Mouse (Mus musculus) CH12.LX (cell line): ENCODE measurements at regions not wholly inside any gene's neighbourhood (a gene's known extent, or its start where the extent isn't known, plus 50 kb on each side); places are given as distances from the start of the nearest gene placed in this dataset.

ENCODE experiments used
- DNase-seq: peaks from one replicate; pipeline ENCODE4 v3.0.0-alpha.2; 2013; ENCODE audit errors: extremely low read depth
- H3K27ac ChIP-seq: 2 replicates; pipeline ENCODE4 v1.5.1; 2012; ENCODE audit warnings: low read depth, mild to moderate bottlenecking, control low read depth, moderate library complexity; ENCODE audit not compliant: insufficient read depth
- H3K27me3 ChIP-seq: replicated peaks from 2 replicates; pipeline ENCODE3; 2012; ENCODE audit warnings: inconsistent platforms
- H3K36me3 ChIP-seq, 2 experiments: replicated peaks in 1 of 2; 2 replicates each; pipeline versions ENCODE3 to v1.6.1; 2012; ENCODE audit warnings: inconsistent platforms in 1 of 2, low read length in 1 of 2, mild to moderate bottlenecking in 1 of 2, mixed read lengths in 1 of 2, moderate library complexity in 1 of 2; ENCODE audit not compliant: control insufficient read depth in 1 of 2, insufficient read depth in 1 of 2
- H3K4me1 ChIP-seq, 2 experiments: 2 replicates each; pipeline ENCODE4 v1.6.1; 2012; ENCODE audit warnings: inconsistent platforms in 1 of 2, moderate library complexity in 1 of 2; ENCODE audit not compliant: insufficient read depth in 2 of 2, control insufficient read depth in 1 of 2
- H3K4me2 ChIP-seq: 2 replicates; pipeline ENCODE4 v1.6.1; 2012; ENCODE audit warnings: low read depth, mild to moderate bottlenecking, control low read depth; ENCODE audit not compliant: poor library complexity, insufficient read depth, severe bottlenecking
- H3K4me3 ChIP-seq, 3 experiments: fragments of 150-350 bp in 1 of 3; sonication (generic) in 1 of 3; replicated peaks in 1 of 3; 2 replicates each; pipeline versions ENCODE3 to v1.5.1; 2011 to 2012; ENCODE audit warnings: low read depth in 2 of 3, low read length in 2 of 3, mild to moderate bottlenecking in 2 of 3, moderate library complexity in 2 of 3, control low read depth in 1 of 3, improper control_type of control experiment in 1 of 3, inconsistent platforms in 1 of 3, mixed read lengths in 1 of 3; ENCODE audit not compliant: poor library complexity in 1 of 3
- H3K79me2 ChIP-seq: replicated peaks from 2 replicates; pipeline ENCODE4 v1.6.1; 2012; ENCODE audit warnings: mild to moderate bottlenecking, moderate library complexity; ENCODE audit not compliant: control insufficient read depth, poor library complexity, insufficient read depth, severe bottlenecking; ENCODE audit errors: extremely low read depth
- H3K9ac ChIP-seq: 2 replicates; pipeline ENCODE4 v1.6.1; 2012; ENCODE audit warnings: low read depth, mild to moderate bottlenecking, control low read depth, moderate library complexity; ENCODE audit not compliant: insufficient read depth
- H3K9me3 ChIP-seq: replicated peaks from 2 replicates; pipeline ENCODE3; 2012; ENCODE audit warnings: low read length, inconsistent platforms, mixed read lengths
- CHD2 ChIP-seq: IDR thresholded peaks from 2 replicates; pipeline ENCODE4 v1.6.1; 2011; ENCODE audit warnings: low read length, improper control_type of control experiment
- ELF1 ChIP-seq: IDR thresholded peaks from 2 replicates; pipeline ENCODE4 v1.6.1; 2014; ENCODE audit warnings: low read depth, mild to moderate bottlenecking, inconsistent platforms, low read length, improper control_type of control experiment
- EP300 ChIP-seq: IDR thresholded peaks from 2 replicates; pipeline ENCODE4 v1.6.1; 2011; ENCODE audit warnings: low read length, improper control_type of control experiment
- ETS1 ChIP-seq: conservative IDR thresholded peaks from 2 replicates; pipeline ENCODE4 v1.6.1; 2012; ENCODE audit warnings: low read depth, mild to moderate bottlenecking, inconsistent platforms, low read length, improper control_type of control experiment, moderate library complexity
- IRF4 ChIP-seq: IDR thresholded peaks from 2 replicates; pipeline ENCODE4 v1.6.1; 2014; ENCODE audit warnings: low read depth, mild to moderate bottlenecking, inconsistent platforms, low read length, improper control_type of control experiment
- JUN ChIP-seq: IDR thresholded peaks from 2 replicates; pipeline ENCODE4 v1.6.1; 2011; ENCODE audit warnings: low read depth, mild to moderate bottlenecking, low read length, improper control_type of control experiment, moderate library complexity; ENCODE audit not compliant: insufficient read depth
- JUND ChIP-seq: conservative IDR thresholded peaks from 2 replicates; pipeline ENCODE4 v1.6.1; 2011; ENCODE audit warnings: low read depth, low read length, improper control_type of control experiment
- KAT2A ChIP-seq: IDR thresholded peaks from 2 replicates; pipeline ENCODE4 v1.6.1; 2012; ENCODE audit warnings: low read length, improper control_type of control experiment, inconsistent platforms; ENCODE audit not compliant: insufficient replicate concordance
- MAFK ChIP-seq: IDR thresholded peaks from 2 replicates; pipeline ENCODE4 v1.6.1; 2011; ENCODE audit warnings: low read length, improper control_type of control experiment; ENCODE audit not compliant: insufficient replicate concordance
- MAZ ChIP-seq: IDR thresholded peaks from 2 replicates; pipeline ENCODE4 v1.6.1; 2012; ENCODE audit warnings: low read depth, mild to moderate bottlenecking, inconsistent platforms, low read length, improper control_type of control experiment, moderate library complexity
- MYC ChIP-seq: IDR thresholded peaks from 2 replicates; pipeline ENCODE4 v1.6.1; 2011; ENCODE audit warnings: low read depth, mild to moderate bottlenecking, improper control_type of control experiment, low read length
- NELFE ChIP-seq: IDR thresholded peaks from 2 replicates; pipeline ENCODE4 v1.6.1; 2011; ENCODE audit warnings: low read depth, low read length, improper control_type of control experiment
- NRF1 ChIP-seq: IDR thresholded peaks from 2 replicates; pipeline ENCODE4 v1.6.1; 2014; ENCODE audit warnings: low read depth, mild to moderate bottlenecking, inconsistent platforms, low read length, improper control_type of control experiment, moderate library complexity
- PAX5 ChIP-seq: IDR thresholded peaks from 2 replicates; pipeline ENCODE4 v1.6.1; 2012; ENCODE audit warnings: low read length, inconsistent platforms, mixed read lengths
- POLR2A ChIP-seq: IDR thresholded peaks from 2 replicates; pipeline ENCODE4 v1.6.1; 2011; ENCODE audit warnings: low read depth, mild to moderate bottlenecking, improper control_type of control experiment, low read length
- POLR2AphosphoS2 ChIP-seq: IDR thresholded peaks from 2 replicates; pipeline ENCODE4 v1.6.1; 2011; ENCODE audit warnings: low read depth, low read length, improper control_type of control experiment
- RCOR1 ChIP-seq: conservative IDR thresholded peaks from 2 replicates; pipeline ENCODE4 v1.6.1; 2012; ENCODE audit warnings: low read depth, mild to moderate bottlenecking, inconsistent platforms, low read length, improper control_type of control experiment
- SIN3A ChIP-seq: IDR thresholded peaks from 2 replicates; pipeline ENCODE4 v1.6.1; 2012; ENCODE audit warnings: low read length, improper control_type of control experiment, inconsistent platforms
- TCF12 ChIP-seq: IDR thresholded peaks from 2 replicates; pipeline ENCODE4 v1.6.1; 2014; ENCODE audit warnings: low read depth, mild to moderate bottlenecking, inconsistent platforms, low read length, improper control_type of control experiment
- UBTF ChIP-seq: IDR thresholded peaks from 2 replicates; pipeline ENCODE4 v1.6.1; 2012; ENCODE audit warnings: low read depth, mild to moderate bottlenecking, inconsistent platforms, low read length, improper control_type of control experiment, moderate library complexity
- USF1 ChIP-seq: IDR thresholded peaks from 2 replicates; pipeline ENCODE4 v1.6.1; 2014; ENCODE audit warnings: low read depth, mild to moderate bottlenecking, inconsistent platforms, low read length, improper control_type of control experiment
- ZKSCAN1 ChIP-seq: IDR thresholded peaks from 2 replicates; pipeline ENCODE4 v1.6.1; 2012; ENCODE audit warnings: low read depth, inconsistent platforms, low read length, improper control_type of control experiment, borderline replicate concordance
- ZMIZ1 ChIP-seq: IDR thresholded peaks from 2 replicates; pipeline ENCODE4 v1.6.1; 2012; ENCODE audit warnings: low read depth, mild to moderate bottlenecking, inconsistent platforms, low read length, improper control_type of control experiment
- dilution Hi-C: fragments of 300-500 bp; cut with MboI; formaldehyde crosslinking; loops from 2 replicates; pipeline ENCODE4 v1.14.3; 2020; ENCODE audit warnings: low sequenced_read_pairs; ENCODE audit not compliant: extremely low pct_unique_long_range_greater_than_20kb, extremely low pct_ligation_motif_present
- in situ Hi-C: fragments of 300-500 bp; cut with MboI; formaldehyde crosslinking; loops from 3 replicates; pipeline ENCODE4 v1.14.3; 2019; ENCODE audit warnings: low sequenced_read_pairs, low pct_ligation_motif_present, low pct_unique_long_range_greater_than_20kb, mixed read lengths

GRCm38 (mm10) chr9:120750820-120751219, 178.2 kb upstream of the Ctnnb1 start:
- no peak for DNase-seq
- H3K36me3 ChIP-seq, result no peaks in the 10 kb centered on the region
- no peak overlapping the region for H3K4me3 ChIP-seq
- no peaks in the 10 kb centered on the region for H3K79me2 ChIP-seq
- H3K4me2 ChIP-seq, result no peak overlapping the region
- in situ Hi-C loops, result no loop called here
- TF ChIP-seq POLR2A (no peak), POLR2AphosphoS2 (no peak), USF1 (no peak), JUND (no peak), ELF1 (no peak), ZMIZ1 (no peak), MAFK (no peak), NELFE (no peak), TCF12 (no peak), CHD2 (no peak), RCOR1 (no peak), UBTF (no peak), EP300 (no peak), NRF1 (no peak), SIN3A (no peak), ZKSCAN1 (no peak), MAZ (no peak)
- dilution Hi-C loops, result no loop called here
- H3K9me3 ChIP-seq, result no peaks in the 10 kb centered on the region
- H3K27me3 ChIP-seq, result peaks cover 3% of the 10 kb centered on the region
- peaks cover 0 to 16% of the 10 kb centered on the region in 2 experiments; a peak in 2 of 4 replicates for H3K4me1 ChIP-seq
- H3K9ac ChIP-seq, result no peak overlapping the region
- no peak overlapping the region for H3K27ac ChIP-seq

DNA sequence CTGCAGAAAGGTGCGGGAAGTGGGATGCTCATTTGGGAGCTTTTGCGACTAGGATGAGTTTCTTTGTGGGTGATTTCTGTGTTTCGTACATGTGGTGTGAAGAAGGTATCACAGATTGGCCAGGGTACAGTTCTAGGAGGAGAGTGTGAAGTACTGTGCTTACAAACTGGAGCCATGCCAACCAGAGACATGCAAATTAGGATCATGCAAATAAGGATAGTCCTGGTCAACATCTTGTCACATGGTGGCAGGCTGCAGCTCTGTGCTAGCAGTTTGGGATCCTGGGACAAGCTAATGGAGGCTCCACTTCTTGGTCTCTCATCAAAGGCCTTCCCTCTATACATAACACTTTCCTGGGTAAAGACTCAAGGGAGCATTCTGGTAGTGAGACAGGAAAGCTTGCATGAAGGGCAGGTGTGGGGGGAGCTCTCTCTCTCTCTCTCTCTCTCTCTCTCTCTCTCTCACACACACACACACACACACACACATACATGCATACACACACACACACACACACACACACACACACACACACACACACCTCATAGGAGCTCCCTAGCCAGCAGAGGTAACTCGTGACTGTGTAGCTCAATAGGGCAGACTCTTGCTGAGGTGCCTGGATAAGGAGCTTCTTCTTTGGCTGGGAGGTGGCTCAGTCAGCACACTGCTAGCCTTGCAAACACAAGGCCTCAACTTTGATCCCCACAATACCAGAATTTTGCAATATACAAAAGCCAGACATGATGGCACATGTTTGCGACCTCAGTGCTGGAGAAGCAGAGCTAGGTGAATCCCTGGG, 177.1 kb upstream of the Ctnnb1 start:
- dilution Hi-C loops (no loop called here), in situ Hi-C loops (no loop called here)
- TF ChIP-seq ETS1 (no peak), ZMIZ1 (no peak), MYC (no peak), ELF1 (no peak), JUN (no peak), IRF4 (no peak), PAX5 (no peak), CHD2 (no peak), KAT2A (no peak)
- no peak overlapping the region for H3K4me2 ChIP-seq
- peaks cover 2% of the 10 kb centered on the region for H3K27me3 ChIP-seq
- no peaks in the 10 kb centered on the region for H3K36me3 ChIP-seq
- H3K9me3 ChIP-seq, result no peaks in the 10 kb centered on the region
- H3K4me1 ChIP-seq, result peaks cover 0 to 16% of the 10 kb centered on the region in 2 experiments; a peak in 2 of 4 replicates
- H3K9ac ChIP-seq, result no peak overlapping the region
- H3K4me3 ChIP-seq, result no peak overlapping the region
- no peak overlapping the region for H3K27ac ChIP-seq
- peak; percentile 64 for DNase-seq
- H3K79me2 ChIP-seq, result no peaks in the 10 kb centered on the region
